Mouse (Mus musculus) small intestine, adult 2 months (tissue): Measurements from ENCODE around the gene Rbfox1.

ENCODE experiments used
- CTCF ChIP-seq: fragments of 200-500 bp; IDR thresholded peaks from 2 replicates; pipeline ENCODE4 v1.5.1; 2012; ENCODE audit warnings: low read depth, mild to moderate bottlenecking, control low read depth, inconsistent platforms, low read length, moderate library complexity, mixed read lengths; ENCODE audit not compliant: insufficient replicate concordance, insufficient read length; ENCODE audit errors: extremely low read depth
- POLR2A ChIP-seq: fragments of 200-500 bp; IDR thresholded peaks from 2 replicates; pipeline ENCODE4 v1.6.1; 2012; ENCODE audit warnings: low read depth, mild to moderate bottlenecking, control low read depth, inconsistent platforms, low read length, moderate library complexity

GRCm38 (mm10) chr16:7226000-7226399, 1340.8 kb downstream of the Rbfox1 start:
- TF ChIP-seq CTCF (no peak), POLR2A (no peak)
